Mouse (Mus musculus): ENCODE measurements around the gene Krt2. TPM values are rescaled to one million over a fixed set of nuclear protein-coding genes. Genes with fewer than 3 reads are reported as not detected.

Krt2 gene
- total and polyA plus RNA-seq, 3 experiments = not detected

DNA sequence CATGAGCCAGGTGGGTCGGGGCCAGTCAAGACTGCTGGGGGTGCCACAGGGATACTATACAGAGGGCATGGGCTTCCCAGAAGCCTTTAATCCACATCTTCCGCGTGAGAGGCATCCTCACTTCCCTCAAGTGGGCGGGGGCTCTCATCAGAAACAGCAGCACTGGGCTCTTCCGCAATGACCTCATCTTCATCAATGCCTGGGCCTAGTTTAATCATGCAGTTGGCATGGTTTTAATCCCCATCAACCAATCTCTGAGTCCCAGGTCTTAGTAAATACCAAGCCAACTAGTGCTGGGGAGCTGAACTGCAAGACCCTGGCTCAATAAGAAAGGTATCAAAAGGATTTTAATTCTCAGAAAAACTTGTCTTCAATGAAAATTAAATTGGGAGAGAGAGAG is 11.5 kb upstream of the Krt2 start:
- peaks cover 0 to 6% of the 10 kb centered on the region in 2 experiments; a peak in 2 of 4 replicates for H3K27me3 ChIP-seq (ENCODE audit: control insufficient read depth in 1 of 2, insufficient read depth in 2 of 2, low read length in 2 of 2)
- H3K79me2 ChIP-seq (ENCODE audit: control insufficient read depth, insufficient read depth, low read length, poor library complexity) = no peaks in the 10 kb centered on the region
- TF ChIP-seq MAZ (IDR thresholded peaks at IDR 0.05; ENCODE audit: low read depth, low read length) (no peak), RCOR1 (IDR thresholded peaks at IDR 0.05; ENCODE audit: low read depth, low read length) (no peak), ZKSCAN1 (IDR thresholded peaks at IDR 0.05; ENCODE audit: low read depth, low read length) (no peak), GATA1 (IDR thresholded peaks at IDR 0.05; ENCODE audit: low read depth, low read length) (no peak), NELFE (IDR thresholded peaks at IDR 0.05; ENCODE audit: low read depth, low read length) (no peak), ZMIZ1 (IDR thresholded peaks at IDR 0.05; ENCODE audit: low read depth, low read length) (no peak), POLR2AphosphoS2 (IDR thresholded peaks at IDR 0.05; ENCODE audit: low read length) (no peak), TBP (IDR thresholded peaks at IDR 0.05; ENCODE audit: low read depth, low read length) (no peak), EP300 (IDR thresholded peaks at IDR 0.05; ENCODE audit: low read depth in 1 of 2, low read length in 2 of 2) (no peak), UBTF (IDR thresholded peaks at IDR 0.05; ENCODE audit: borderline replicate concordance, insufficient read depth, low read depth, low read length) (no peak), SMC3 (IDR thresholded peaks at IDR 0.05; ENCODE audit: low read depth, low read length) (no peak), ZC3H11A (IDR thresholded peaks at IDR 0.05; ENCODE audit: low read depth, low read length) (no peak), USF2 (IDR thresholded peaks at IDR 0.05; ENCODE audit: borderline replicate concordance in 1 of 2, insufficient read depth in 1 of 2, low read depth in 1 of 2, low read length in 2 of 2) (no peak), MYC (IDR thresholded peaks at IDR 0.05; ENCODE audit: low read depth, low read length) (no peak), GABPA (IDR thresholded peaks at IDR 0.05; ENCODE audit: low read depth, low read length) (no peak), MYB (IDR thresholded peaks at IDR 0.05; ENCODE audit: low read depth, low read length) (no peak), ZNF384 (IDR thresholded peaks at IDR 0.05; ENCODE audit: low read depth, low read length) (no peak)

DNA sequence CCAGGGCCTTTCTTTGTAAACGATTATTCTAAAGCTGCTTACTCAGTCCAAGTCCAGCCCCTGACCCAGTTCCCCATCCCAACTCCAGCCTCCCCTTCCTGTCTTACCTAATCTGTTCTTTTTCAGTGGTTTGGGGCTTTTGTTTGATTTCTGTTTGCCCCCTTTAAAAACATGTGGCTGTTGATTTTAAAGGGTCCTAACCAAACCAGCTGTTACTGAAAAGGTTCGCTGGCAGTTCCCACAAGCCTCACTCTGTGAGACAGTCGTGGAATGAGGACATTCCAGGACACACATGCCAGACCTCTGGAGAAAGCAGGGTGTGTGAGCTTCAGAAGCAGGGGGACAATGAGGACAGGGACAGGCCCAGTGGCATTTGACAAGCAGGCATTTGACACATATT is 3.8 kb upstream of the Krt2 start:
- H3K4me1 ChIP-seq (ENCODE audit: control insufficient read depth in 1 of 2, insufficient read depth in 2 of 2, low read length in 2 of 2) = no peaks in the 10 kb centered on the region
- no peaks in the 10 kb centered on the region for H3K79me2 ChIP-seq (ENCODE audit: control insufficient read depth, insufficient read depth, low read length, poor library complexity)
- no peak for TF ChIP-seq MXI1 (IDR thresholded peaks at IDR 0.05; ENCODE audit: low read depth, low read length)
- no peak overlapping the region for H3K4me3 ChIP-seq (ENCODE audit: control insufficient read depth in 1 of 2, insufficient read depth in 1 of 2, low read depth in 2 of 2, low read length in 2 of 2)
- H3K9me3 ChIP-seq (replicated peaks; ENCODE audit: insufficient read depth, low read length) = no peaks in the 10 kb centered on the region
- no peaks in the 10 kb centered on the region for H3K36me3 ChIP-seq (ENCODE audit: control insufficient read depth in 1 of 2, insufficient read depth in 2 of 2, low read length in 2 of 2)
- no peaks in the 10 kb centered on the region for H3K27me3 ChIP-seq (ENCODE audit: control insufficient read depth in 1 of 2, insufficient read depth in 2 of 2, low read length in 2 of 2)
- no peak overlapping the region for H3K27ac ChIP-seq (ENCODE audit: control insufficient read depth, low read depth, low read length)
- no peak overlapping the region for H3K9ac ChIP-seq (ENCODE audit: control insufficient read depth, low read depth, low read length, poor library complexity, severe bottlenecking)
- no peak for DNase-seq (ENCODE audit: low read depth, low spot score)

More for the DNA sequence above, 11.5 kb upstream of the Krt2 start:
- no peaks in the 10 kb centered on the region for H3K36me3 ChIP-seq (ENCODE audit: control insufficient read depth in 1 of 2, insufficient read depth in 2 of 2, low read length in 2 of 2)
- no peaks in the 10 kb centered on the region for H3K9me3 ChIP-seq (replicated peaks; ENCODE audit: insufficient read depth, low read length)
- no peak overlapping the region for H3K4me3 ChIP-seq (ENCODE audit: control insufficient read depth in 1 of 2, insufficient read depth in 1 of 2, low read depth in 2 of 2, low read length in 2 of 2)
- DNase-seq (ENCODE audit: low read depth, low spot score) = no peak
- H3K4me1 ChIP-seq (ENCODE audit: control insufficient read depth in 1 of 2, insufficient read depth in 2 of 2, low read length in 2 of 2) = no peaks in the 10 kb centered on the region
- H3K27ac ChIP-seq (ENCODE audit: control insufficient read depth, low read depth, low read length) = no peak overlapping the region
- H3K9ac ChIP-seq (ENCODE audit: control insufficient read depth, low read depth, low read length, poor library complexity, severe bottlenecking) = no peak overlapping the region

All from MEL (cell line).